Mouse (Mus musculus) hindbrain, embryonic 14.5 days (tissue): Measurements from ENCODE around the gene Cc2d1a. TPM values are rescaled to one million over a fixed set of nuclear protein-coding genes. Genes with fewer than 3 reads are reported as not detected.
A peak's percentile ranks its signal among the peaks of the same experiment; 100 is the strongest.

Experiments
- ATAC-seq: fragments of 200-750 bp; cut with Nextera tagmentation; 2 replicates; pipeline ENCODE4 v1.8.0; 2017; ENCODE audit warnings: moderate number of reproducible peaks, mild to moderate bottlenecking, moderate TSS enrichment, moderate library complexity; ENCODE audit not compliant: low FRiP score
- DNase-seq: peaks from one replicate; pipeline ENCODE4 v3.0.0-alpha.2; 2015; ENCODE audit warnings: low spot score
- H3K27ac ChIP-seq: fragments of 300-500 bp; sonication (generic); 2 replicates; pipeline ENCODE4 v1.5.1; 2014; ENCODE audit warnings: mild to moderate bottlenecking, moderate library complexity
- H3K27me3 ChIP-seq: fragments of 300-500 bp; sonication (generic); 2 replicates; pipeline ENCODE4 v1.6.1; 2014; ENCODE audit warnings: mild to moderate bottlenecking, low read length, mixed read lengths; ENCODE audit not compliant: control insufficient read depth, insufficient read depth
- H3K36me3 ChIP-seq: fragments of 300-500 bp; sonication (generic); replicated peaks from 2 replicates; pipeline ENCODE4 v1.6.1; 2014; ENCODE audit not compliant: control insufficient read depth, insufficient read depth
- H3K4me1 ChIP-seq: fragments of 300-500 bp; sonication (generic); replicated peaks from 2 replicates; pipeline ENCODE4 v1.6.1; 2014; ENCODE audit warnings: antibody characterized with exemption, low read length, mixed read lengths; ENCODE audit not compliant: control insufficient read depth, insufficient read depth
- H3K4me2 ChIP-seq: fragments of 300-500 bp; sonication (generic); replicated peaks from 2 replicates; pipeline ENCODE4 v1.6.1; 2014; ENCODE audit warnings: mild to moderate bottlenecking, moderate library complexity
- H3K4me3 ChIP-seq: fragments of 300-500 bp; sonication (generic); replicated peaks from 2 replicates; pipeline ENCODE4 v1.5.1; 2014; ENCODE audit warnings: mild to moderate bottlenecking, low read length
- H3K9ac ChIP-seq: fragments of 300-500 bp; sonication (generic); 2 replicates; pipeline ENCODE4 v1.6.1; 2014
- H3K9me3 ChIP-seq: fragments of 300-500 bp; sonication (generic); 2 replicates; pipeline ENCODE4 v1.6.1; 2016; ENCODE audit warnings: low read length; ENCODE audit not compliant: control insufficient read depth
- WGBS: fragments of 180-500 bp; shearing (Covaris S2); extraction: QIAGEN DNeasy Blood & Tissue Kit; methylation state at CpG from one replicate; pipeline ENCODE4 v1.1.7; 2014; 5-methylcytosine and 5-hydroxymethylcytosine counted together
- polyA plus RNA-seq: library from polyadenylated mRNA; unstranded; fragments of >200 nt; fragmentation: Nextera tagmentation; extraction: Ambion mirVana; gene quantifications from 2 replicates; pipeline ENCODE4 v1.2.1, GENCODE M21; 2014

Gene Cc2d1a
- polyA plus RNA-seq, 1 experiment from 2014 or later = 30.4 TPM

DNA sequence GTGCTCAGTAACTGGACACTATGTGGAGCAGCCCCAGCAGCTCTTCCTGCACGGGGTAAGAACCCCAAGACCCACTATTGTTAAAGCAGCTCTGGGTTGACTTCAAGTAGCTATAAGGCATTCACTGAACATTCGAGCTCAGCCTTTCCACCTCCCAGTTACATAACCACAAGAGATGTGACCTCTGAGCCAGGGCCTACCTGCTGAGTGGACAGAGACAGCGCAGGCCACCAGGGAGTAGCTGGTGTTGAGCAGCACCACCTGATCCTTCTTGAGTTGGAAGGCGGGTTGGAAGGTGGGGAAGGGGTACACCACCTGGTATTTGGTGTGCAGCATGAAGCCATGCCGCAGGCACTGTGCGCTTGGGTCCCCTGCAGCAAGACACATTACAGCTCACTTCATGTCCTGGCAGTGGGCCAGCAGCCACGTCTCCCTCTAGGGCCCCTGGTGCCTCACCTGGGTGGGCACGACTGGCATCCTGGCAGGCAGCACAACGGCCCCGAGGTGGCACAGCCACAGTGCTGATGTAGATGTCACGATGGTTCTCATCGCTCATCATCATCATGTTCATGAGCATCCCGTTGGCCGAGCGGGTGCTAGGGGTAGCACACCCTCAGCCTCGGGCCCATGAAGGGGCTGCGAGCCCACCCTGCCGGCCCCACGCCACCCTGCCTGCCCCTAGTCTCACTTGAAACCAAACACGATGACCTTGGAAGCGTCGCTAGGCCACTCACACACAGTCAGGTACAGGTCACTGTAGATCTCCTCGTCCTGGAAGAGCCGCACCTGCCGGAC, 46.1 kb downstream of the Cc2d1a start:
- DNase-seq (no peak), ATAC-seq (no peak)
- H3K36me3 ChIP-seq = peaks cover 58% of the 10 kb centered on the region
- H3K4me1 ChIP-seq = peaks cover 30% of the 10 kb centered on the region
- H3K4me3 ChIP-seq = no peak overlapping the region
- no peaks in the 10 kb centered on the region for H3K27me3 ChIP-seq
- H3K27ac ChIP-seq = no peak overlapping the region
- no peak overlapping the region for H3K4me2 ChIP-seq
- WGBS = 95% methylated on average over 25 of the region's 25 CpGs
- H3K9me3 ChIP-seq = no peaks in the 10 kb centered on the region
- H3K9ac ChIP-seq = no peak overlapping the region

DNA sequence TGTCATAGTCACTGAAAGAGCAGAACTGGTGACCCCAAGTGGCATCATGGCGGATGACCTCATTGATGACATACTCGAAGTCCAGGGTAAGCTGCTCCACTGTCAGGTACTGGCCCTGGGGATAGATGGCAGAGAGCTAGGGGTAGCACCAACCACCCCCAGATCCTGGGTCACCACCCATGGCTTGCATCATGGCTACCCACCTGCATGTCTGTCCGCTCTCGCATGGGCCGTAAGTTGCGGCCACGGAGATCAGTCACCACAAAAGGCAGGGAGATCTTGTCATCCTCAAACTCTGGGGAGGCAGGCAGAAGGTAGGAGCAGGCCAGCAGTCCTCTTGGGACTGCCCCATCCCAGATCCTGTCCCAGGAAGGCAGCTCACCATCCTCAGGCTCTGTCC, 49.4 kb downstream of the Cc2d1a start:
- Histone ChIP-seq H3K27ac (no peak overlapping the region), H3K4me1 (peaks cover 17% of the 10 kb centered on the region), H3K36me3 (peaks cover 90% of the 10 kb centered on the region), H3K4me3 (no peak overlapping the region), H3K9ac (no peak overlapping the region), H3K9me3 (no peaks in the 10 kb centered on the region), H3K4me2 (no peak overlapping the region), H3K27me3 (no peaks in the 10 kb centered on the region)
- DNase-seq = no peak
- WGBS = 98% methylated on average over 7 of the region's 7 CpGs
- no peak for ATAC-seq

DNA sequence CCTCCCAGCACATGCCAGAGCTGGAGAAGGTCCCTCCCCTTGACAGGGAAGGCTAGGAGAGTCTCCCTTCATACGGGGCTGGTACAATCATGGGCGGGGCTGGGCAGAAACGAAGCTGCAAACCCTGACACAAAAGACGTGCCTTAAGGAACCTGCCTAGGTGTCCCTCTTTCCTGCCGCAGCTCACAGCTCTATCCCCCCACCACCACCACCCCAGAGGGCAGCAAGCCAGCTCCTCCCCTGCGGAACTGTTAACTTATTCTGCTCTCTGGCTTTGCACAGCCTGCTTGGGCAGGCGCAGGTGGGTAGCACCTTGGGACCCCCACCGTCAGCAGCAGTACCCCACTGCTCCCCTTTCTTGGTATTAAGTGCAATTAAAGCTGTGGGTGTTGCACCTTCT, 51.7 kb downstream of the Cc2d1a start:
- H3K9me3 ChIP-seq = no peaks in the 10 kb centered on the region
- ATAC-seq (no peak), DNase-seq (no peak)
- no peaks in the 10 kb centered on the region for H3K4me1 ChIP-seq
- peaks cover 96% of the 10 kb centered on the region for H3K36me3 ChIP-seq
- no peak overlapping the region for H3K4me3 ChIP-seq
- no peak overlapping the region for H3K4me2 ChIP-seq
- H3K9ac ChIP-seq = no peak overlapping the region
- no peak overlapping the region for H3K27ac ChIP-seq
- no peaks in the 10 kb centered on the region for H3K27me3 ChIP-seq
- 76% methylated on average over 7 of the region's 8 CpGs for WGBS

DNA sequence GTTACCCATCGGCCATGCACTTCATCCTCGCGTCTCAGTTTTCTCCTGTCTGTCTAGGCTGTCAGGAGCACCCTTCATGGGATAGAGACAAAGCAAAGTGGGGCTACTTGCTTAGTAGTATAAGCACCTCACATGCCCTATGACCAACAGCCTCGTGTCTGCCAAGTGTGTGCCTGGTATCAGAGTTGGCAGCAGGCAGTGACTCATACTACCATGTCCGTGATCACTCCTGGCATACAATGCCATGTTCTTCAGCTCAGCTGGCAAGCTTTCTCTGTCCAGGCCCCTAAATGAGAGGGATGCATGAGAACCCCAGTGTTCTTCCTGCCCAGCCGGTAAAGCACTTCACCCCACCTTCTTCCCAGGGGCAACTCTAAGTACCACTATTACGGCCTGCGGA, 57.2 kb downstream of the Cc2d1a start:
- DNase-seq (no peak), ATAC-seq (no peak)
- Histone ChIP-seq H3K36me3 (peaks cover 94% of the 10 kb centered on the region), H3K27me3 (no peaks in the 10 kb centered on the region), H3K4me2 (no peak overlapping the region), H3K4me3 (no peak overlapping the region), H3K9me3 (no peaks in the 10 kb centered on the region), H3K27ac (no peak overlapping the region), H3K9ac (no peak overlapping the region), H3K4me1 (no peaks in the 10 kb centered on the region)
- 96% methylated on average over 8 of the region's 8 CpGs for WGBS

DNA sequence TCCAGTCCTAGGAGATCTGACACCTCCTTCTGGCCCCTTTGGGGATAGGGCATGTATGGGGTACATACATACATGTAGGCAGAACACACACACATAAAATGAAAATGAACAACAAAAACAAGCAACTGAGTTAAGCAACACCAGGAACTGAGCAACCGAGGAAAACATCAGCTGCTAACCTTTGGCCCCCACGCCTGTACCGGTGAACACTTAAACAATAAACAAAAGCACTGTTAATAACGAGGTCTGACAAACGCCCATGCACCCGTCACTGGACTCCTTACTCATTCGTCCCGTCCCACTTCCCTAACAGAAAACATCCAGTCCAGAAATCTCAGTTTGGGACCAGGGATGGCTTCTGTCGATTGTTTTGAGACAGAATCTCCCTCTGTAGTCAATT, 58.5 kb downstream of the Cc2d1a start:
- WGBS = 85% methylated on average over 9 of the region's 9 CpGs
- DNase-seq = no peak
- Histone ChIP-seq H3K27me3 (no peaks in the 10 kb centered on the region), H3K4me1 (no peaks in the 10 kb centered on the region), H3K4me3 (no peak overlapping the region), H3K9me3 (no peaks in the 10 kb centered on the region), H3K36me3 (peaks cover 94% of the 10 kb centered on the region), H3K9ac (no peak overlapping the region), H3K4me2 (no peak overlapping the region), H3K27ac (no peak overlapping the region)
- ATAC-seq = no peak

DNA sequence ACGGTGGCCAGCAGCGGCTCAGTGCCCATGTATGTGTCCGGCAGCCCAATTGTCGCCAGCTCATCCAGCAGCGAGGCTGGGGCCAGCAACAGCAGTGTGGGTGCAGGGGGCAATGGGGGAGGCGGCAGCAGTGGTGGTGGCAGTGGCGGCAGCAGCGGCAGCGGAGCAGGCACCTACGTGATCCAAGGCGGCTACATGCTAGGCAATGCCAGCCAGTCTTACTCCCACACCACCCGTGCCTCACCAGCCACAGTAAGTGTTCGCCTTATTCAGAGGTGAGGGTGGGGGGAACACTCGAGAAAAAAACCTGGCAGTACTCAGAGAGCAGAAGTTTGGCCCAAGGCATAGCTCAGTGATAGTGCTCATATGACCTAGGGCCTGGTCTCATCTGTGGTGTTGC, 59.9 kb downstream of the Cc2d1a start:
- no peaks in the 10 kb centered on the region for H3K4me1 ChIP-seq
- peaks cover 94% of the 10 kb centered on the region for H3K36me3 ChIP-seq
- no peak for DNase-seq
- ATAC-seq = no peak
- no peak overlapping the region for H3K4me2 ChIP-seq
- H3K27me3 ChIP-seq = no peaks in the 10 kb centered on the region
- no peak overlapping the region for H3K4me3 ChIP-seq
- WGBS = 93% methylated on average over 14 of the region's 14 CpGs
- H3K9me3 ChIP-seq = no peaks in the 10 kb centered on the region
- no peak overlapping the region for H3K9ac ChIP-seq
- H3K27ac ChIP-seq = no peak overlapping the region

DNA sequence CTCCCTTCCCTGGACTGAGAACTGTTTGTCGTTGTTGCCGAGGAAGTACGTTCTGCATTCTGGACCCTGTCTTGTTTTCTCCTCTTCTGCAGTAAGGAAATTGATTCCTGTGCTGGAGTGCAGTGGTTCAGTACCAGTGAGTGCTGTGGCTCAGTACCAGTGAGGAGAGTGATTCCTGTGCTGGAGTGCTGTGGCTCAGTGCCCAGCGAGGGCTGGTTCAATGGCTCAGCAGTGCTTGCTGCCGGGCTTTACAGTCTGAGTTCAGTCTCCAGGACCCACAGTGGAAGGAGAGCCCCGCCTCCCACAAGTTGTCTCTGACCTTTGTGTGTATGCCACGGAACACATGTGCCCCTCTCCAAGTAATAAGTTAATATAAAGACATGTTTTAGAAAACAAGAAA, 60.6 kb downstream of the Cc2d1a start:
- Histone ChIP-seq H3K27ac (no peak overlapping the region), H3K4me3 (no peak overlapping the region), H3K36me3 (peaks cover 94% of the 10 kb centered on the region), H3K9me3 (no peaks in the 10 kb centered on the region), H3K4me2 (no peak overlapping the region), H3K4me1 (no peaks in the 10 kb centered on the region), H3K9ac (no peak overlapping the region), H3K27me3 (no peaks in the 10 kb centered on the region)
- DNase-seq (no peak), ATAC-seq (no peak)
- WGBS = 93% methylated on average over 7 of the region's 7 CpGs

DNA sequence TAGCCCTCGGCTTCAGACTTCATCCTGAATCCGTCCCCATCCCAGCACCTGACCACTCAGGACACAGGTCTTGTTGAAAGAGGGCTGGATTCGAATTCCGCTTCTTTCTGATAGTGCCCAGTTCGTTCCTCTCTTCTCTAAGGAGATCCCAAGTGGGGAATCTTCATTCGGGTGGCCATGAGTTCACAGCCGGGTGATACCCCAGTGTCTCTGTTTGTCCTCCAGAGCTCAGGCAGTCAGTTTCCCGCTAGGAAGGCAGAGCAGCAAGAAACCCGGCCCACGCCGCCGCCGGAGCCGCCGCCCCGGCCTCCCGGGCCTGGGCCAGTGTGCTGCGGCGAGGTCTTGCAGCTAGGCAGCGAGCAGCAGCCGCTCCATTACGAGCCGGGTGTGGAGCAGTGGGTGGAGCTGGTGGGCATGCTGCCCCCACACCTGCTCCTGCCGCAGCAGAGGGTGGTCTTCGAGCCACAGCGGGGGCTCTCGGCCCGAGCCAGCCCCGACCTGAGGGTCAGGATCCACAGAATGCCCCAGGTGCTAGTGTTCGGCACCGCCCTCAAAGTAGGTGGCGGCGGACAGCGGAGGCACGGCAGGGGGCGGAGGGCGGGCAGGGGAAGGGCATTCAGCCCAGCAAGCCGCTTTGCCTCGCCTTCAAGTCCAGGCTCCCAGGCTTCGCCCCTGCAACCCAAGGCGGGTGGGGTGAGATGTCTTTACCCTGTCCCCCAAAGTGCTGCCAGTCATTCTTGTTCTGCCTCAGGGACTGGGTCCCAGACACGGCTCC, 63.2 kb downstream of the Cc2d1a start:
- H3K4me2 ChIP-seq = no peak overlapping the region
- H3K4me3 ChIP-seq = no peak overlapping the region
- H3K27ac ChIP-seq = no peak overlapping the region
- ATAC-seq (no peak), DNase-seq (no peak)
- no peaks in the 10 kb centered on the region for H3K27me3 ChIP-seq
- H3K9ac ChIP-seq = peak overlapping the region; percentile 16
- peaks cover 95% of the 10 kb centered on the region for H3K36me3 ChIP-seq
- H3K9me3 ChIP-seq = no peaks in the 10 kb centered on the region
- 30% methylated on average over 42 of the region's 42 CpGs for WGBS
- H3K4me1 ChIP-seq = no peaks in the 10 kb centered on the region

DNA sequence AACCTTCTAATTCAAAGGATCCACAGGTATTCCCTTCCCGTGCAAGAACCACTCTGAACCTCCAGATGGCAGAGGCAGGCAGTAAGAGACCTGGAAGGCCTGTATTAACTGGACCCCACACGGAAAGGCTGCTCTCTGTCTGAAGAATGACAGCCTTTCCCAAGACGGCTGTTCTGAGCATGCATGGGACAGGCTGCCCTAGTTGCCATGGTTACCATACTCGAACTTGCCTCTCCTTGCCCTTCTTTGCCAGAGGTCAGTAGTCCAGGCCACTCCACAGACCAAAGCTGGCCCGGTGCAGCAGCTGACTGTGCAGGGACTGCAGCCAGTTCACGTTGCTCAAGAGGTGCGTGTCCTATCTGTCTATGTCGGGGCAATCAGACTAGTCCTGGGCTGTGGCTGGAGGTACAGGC, 63.9 kb downstream of the Cc2d1a start:
- WGBS = 19% methylated on average over 8 of the region's 8 CpGs
- H3K4me3 ChIP-seq = no peak overlapping the region
- no peak overlapping the region for H3K27ac ChIP-seq
- ATAC-seq (no peak), DNase-seq (peak; percentile 34)
- no peaks in the 10 kb centered on the region for H3K4me1 ChIP-seq
- peak overlapping the region; percentile 16; the same call in 1 of the 2 replicates for H3K9ac ChIP-seq
- H3K9me3 ChIP-seq = no peaks in the 10 kb centered on the region
- peaks cover 94% of the 10 kb centered on the region for H3K36me3 ChIP-seq
- H3K4me2 ChIP-seq = no peak overlapping the region
- H3K27me3 ChIP-seq = no peaks in the 10 kb centered on the region
